Mouse (Mus musculus) ES-E14 (cell line): ENCODE results near the gene Rrnad1.

Experiments
- HCFC1 ChIP-seq: IDR thresholded peaks from 2 replicates; pipeline ENCODE4 v1.6.1; 2012; ENCODE audit warnings: low read length, inconsistent platforms, borderline replicate concordance; ENCODE audit not compliant: insufficient read depth
- MAFK ChIP-seq: IDR thresholded peaks from 2 replicates; pipeline ENCODE4 v1.6.1; 2014; ENCODE audit warnings: mild to moderate bottlenecking, low read depth, low read length, inconsistent platforms; ENCODE audit not compliant: insufficient read depth
- ZNF384 ChIP-seq: IDR thresholded peaks from 2 replicates; pipeline ENCODE4 v1.6.1; 2012; ENCODE audit warnings: low read depth, low read length, inconsistent platforms

- TF ChIP-seq HCFC1 (no peak), MAFK (no peak), ZNF384 (no peak)
Measured at GRCm38 (mm10) chr3:87948378-87949265, 18.1 kb upstream of the Rrnad1 start, which contains the start of gene Crabp2.
